Mouse (Mus musculus): ENCODE data around the gene Adprhl1. TPM values are rescaled to one million over a fixed set of nuclear protein-coding genes. Genes with fewer than 3 reads are reported as not detected.

Adprhl1 gene
- polyA plus RNA-seq, 1 experiment from 2014 or later: not detected

- H3K4me2 ChIP-seq: no peak overlapping the region
- no peaks in the 10 kb centered on the region for H3K9me3 ChIP-seq (replicated peaks)
- peaks cover 39% of the 10 kb centered on the region for H3K36me3 ChIP-seq (ENCODE audit: poor library complexity, severe bottlenecking)
- ATAC-seq: no peak
- 72% methylated on average over 2 of the region's 2 CpGs for WGBS
- H3K4me1 ChIP-seq: no peaks in the 10 kb centered on the region
- no peak overlapping the region for H3K4me3 ChIP-seq
- no peaks in the 10 kb centered on the region for H3K27me3 ChIP-seq
- no peak overlapping the region for H3K9ac ChIP-seq
- no peak overlapping the region for H3K27ac ChIP-seq
Observed at GRCm38 (mm10) chr8:13267566-13267965, 13.6 kb upstream of the Adprhl1 start.

GRCm38 (mm10) chr8:13263376-13263775, 9.4 kb upstream of the Adprhl1 start:
- Histone ChIP-seq H3K27me3 (no peaks in the 10 kb centered on the region), H3K4me3 (no peak overlapping the region), H3K4me2 (no peak overlapping the region), H3K9ac (no peak overlapping the region), H3K36me3 (ENCODE audit: poor library complexity, severe bottlenecking) (peaks cover 42% of the 10 kb centered on the region), H3K4me1 (no peaks in the 10 kb centered on the region), H3K9me3 (replicated peaks) (no peaks in the 10 kb centered on the region), H3K27ac (no peak overlapping the region)
- ATAC-seq: no peak
- WGBS: 60% methylated on average over 3 of the region's 3 CpGs

- Histone ChIP-seq H3K4me3 (no peak overlapping the region), H3K27ac (no peak overlapping the region), H3K9me3 (replicated peaks) (no peaks in the 10 kb centered on the region), H3K36me3 (ENCODE audit: poor library complexity, severe bottlenecking) (peaks cover 33% of the 10 kb centered on the region), H3K27me3 (0 out of 2 replicates have a peak, but pooled peaks cover 5% of the 10 kb centered on the region), H3K4me2 (no peak overlapping the region), H3K4me1 (no peaks in the 10 kb centered on the region), H3K9ac (no peak overlapping the region)
- ATAC-seq: no peak
- 85% methylated on average over 5 of the region's 5 CpGs for WGBS
Observed at GRCm38 (mm10) chr8:13253413-13253812, 549 bp downstream of the Adprhl1 start.

GRCm38 (mm10) chr8:13252837-13253236, 1.1 kb downstream of the Adprhl1 start:
- H3K4me2 ChIP-seq: no peak overlapping the region
- 93% methylated on average over 13 of the region's 13 CpGs for WGBS
- no peaks in the 10 kb centered on the region for H3K4me1 ChIP-seq
- H3K4me3 ChIP-seq: no peak overlapping the region
- no peak overlapping the region for H3K9ac ChIP-seq
- no peak for ATAC-seq
- H3K27ac ChIP-seq: no peak overlapping the region
- no peaks in the 10 kb centered on the region for H3K9me3 ChIP-seq (replicated peaks)
- H3K27me3 ChIP-seq: 0 out of 2 replicates have a peak, but pooled peaks cover 5% of the 10 kb centered on the region
- peaks cover 28% of the 10 kb centered on the region for H3K36me3 ChIP-seq (ENCODE audit: poor library complexity, severe bottlenecking)

- Histone ChIP-seq H3K36me3 (ENCODE audit: poor library complexity, severe bottlenecking) (no peaks in the 10 kb centered on the region), H3K4me3 (no peak overlapping the region), H3K4me2 (no peak overlapping the region), H3K4me1 (no peaks in the 10 kb centered on the region), H3K9me3 (replicated peaks) (no peaks in the 10 kb centered on the region), H3K27me3 (no peaks in the 10 kb centered on the region), H3K9ac (no peak overlapping the region), H3K27ac (no peak overlapping the region)
- 91% methylated on average over 11 of the region's 11 CpGs for WGBS
- no peak for ATAC-seq
Observed at GRCm38 (mm10) chr8:13244343-13244880, 9.6 kb downstream of the Adprhl1 start.

GRCm38 (mm10) chr8:13242985-13243870, 10.7 kb downstream of the Adprhl1 start:
- H3K9ac ChIP-seq: no peak overlapping the region
- no peak for ATAC-seq
- no peaks in the 10 kb centered on the region for H3K9me3 ChIP-seq (replicated peaks)
- H3K4me2 ChIP-seq: no peak overlapping the region
- WGBS: 78% methylated on average over 10 of the region's 10 CpGs
- no peaks in the 10 kb centered on the region for H3K4me1 ChIP-seq
- H3K27me3 ChIP-seq: no peaks in the 10 kb centered on the region
- H3K36me3 ChIP-seq (ENCODE audit: poor library complexity, severe bottlenecking): no peaks in the 10 kb centered on the region
- H3K4me3 ChIP-seq: no peak overlapping the region
- no peak overlapping the region for H3K27ac ChIP-seq

GRCm38 (mm10) chr8:13240691-13241090, 13.3 kb downstream of the Adprhl1 start:
- Histone ChIP-seq H3K4me3 (no peak overlapping the region), H3K4me1 (no peaks in the 10 kb centered on the region), H3K9me3 (replicated peaks) (no peaks in the 10 kb centered on the region), H3K36me3 (ENCODE audit: poor library complexity, severe bottlenecking) (no peaks in the 10 kb centered on the region), H3K9ac (no peak overlapping the region), H3K27ac (no peak overlapping the region), H3K4me2 (no peak overlapping the region), H3K27me3 (no peaks in the 10 kb centered on the region)
- 85% methylated on average over 7 of the region's 7 CpGs for WGBS
- no peak for ATAC-seq

- H3K9me3 ChIP-seq (replicated peaks): no peaks in the 10 kb centered on the region
- WGBS: 91% methylated on average over 9 of the region's 9 CpGs
Observed at GRCm38 (mm10) chr8:13240055-13240454, 13.9 kb downstream of the Adprhl1 start.

GRCm38 (mm10) chr8:13234803-13235202, 19.2 kb downstream of the Adprhl1 start:
- no peaks in the 10 kb centered on the region for H3K4me1 ChIP-seq
- no peaks in the 10 kb centered on the region for H3K36me3 ChIP-seq (ENCODE audit: poor library complexity, severe bottlenecking)
- no peaks in the 10 kb centered on the region for H3K9me3 ChIP-seq (replicated peaks)
- H3K27ac ChIP-seq: no peak overlapping the region
- no peak for ATAC-seq
- no peaks in the 10 kb centered on the region for H3K27me3 ChIP-seq
- 92% methylated on average over 13 of the region's 13 CpGs for WGBS
- no peak overlapping the region for H3K9ac ChIP-seq
- no peak overlapping the region for H3K4me2 ChIP-seq
- no peak overlapping the region for H3K4me3 ChIP-seq

More at GRCm38 (mm10) chr8:13240055-13240454, 13.9 kb downstream of the Adprhl1 start:
- no peak overlapping the region for H3K9ac ChIP-seq
- no peak overlapping the region for H3K4me2 ChIP-seq
- no peak overlapping the region for H3K27ac ChIP-seq
- no peaks in the 10 kb centered on the region for H3K27me3 ChIP-seq
- H3K4me1 ChIP-seq: no peaks in the 10 kb centered on the region
- no peak for ATAC-seq
- H3K36me3 ChIP-seq (ENCODE audit: poor library complexity, severe bottlenecking): no peaks in the 10 kb centered on the region
- H3K4me3 ChIP-seq: no peak overlapping the region

- no peak for ATAC-seq
- H3K4me1 ChIP-seq: peaks cover 8% of the 10 kb centered on the region; the same call in 1 of the 2 replicates
- WGBS: 95% methylated on average over 4 of the region's 4 CpGs
- no peak overlapping the region for H3K4me3 ChIP-seq
- no peaks in the 10 kb centered on the region for H3K36me3 ChIP-seq (ENCODE audit: poor library complexity, severe bottlenecking)
- no peak overlapping the region for H3K4me2 ChIP-seq
- no peak overlapping the region for H3K9ac ChIP-seq
- no peaks in the 10 kb centered on the region for H3K27me3 ChIP-seq
- no peaks in the 10 kb centered on the region for H3K9me3 ChIP-seq (replicated peaks)
- no peak overlapping the region for H3K27ac ChIP-seq
Observed at GRCm38 (mm10) chr8:13230471-13230870, 23.5 kb downstream of the Adprhl1 start.

- no peak for ATAC-seq
- H3K4me2 ChIP-seq: no peak overlapping the region
- no peaks in the 10 kb centered on the region for H3K9me3 ChIP-seq (replicated peaks)
- H3K4me1 ChIP-seq: peaks cover 8% of the 10 kb centered on the region; the same call in 1 of the 2 replicates
- WGBS: 91% methylated on average over 12 of the region's 12 CpGs
- H3K4me3 ChIP-seq: no peak overlapping the region
- no peak overlapping the region for H3K27ac ChIP-seq
- no peaks in the 10 kb centered on the region for H3K36me3 ChIP-seq (ENCODE audit: poor library complexity, severe bottlenecking)
- H3K27me3 ChIP-seq: no peaks in the 10 kb centered on the region
- H3K9ac ChIP-seq: no peak overlapping the region
Observed at GRCm38 (mm10) chr8:13229802-13230201, 24.2 kb downstream of the Adprhl1 start.

- Histone ChIP-seq H3K27ac (no peak overlapping the region), H3K4me1 (peaks cover 8% of the 10 kb centered on the region; the same call in 1 of the 2 replicates), H3K4me3 (no peak overlapping the region), H3K9ac (no peak overlapping the region), H3K9me3 (replicated peaks) (no peaks in the 10 kb centered on the region), H3K27me3 (no peaks in the 10 kb centered on the region), H3K4me2 (no peak overlapping the region), H3K36me3 (ENCODE audit: poor library complexity, severe bottlenecking) (no peaks in the 10 kb centered on the region)
- 70% methylated on average over 9 of the region's 9 CpGs for WGBS
- no peak for ATAC-seq
Observed at GRCm38 (mm10) chr8:13228923-13229610, 24.9 kb downstream of the Adprhl1 start.

All from forebrain, embryonic 13.5 days (tissue).